Mouse (Mus musculus): Measurements from ENCODE around the gene Tmem252.
"Not testable (repeated sequence)": the region's sequence is repeated elsewhere in the genome, so short reads cannot be mapped to it uniquely, and the experiment has no call there.

The Tmem252 gene

GRCm38 (mm10) chr19:24677242-24677984 is 3.6 kb downstream of the Tmem252 start:
- DNase-seq (ENCODE audit: low read depth, low spot score) = peak; percentile 77

DNA sequence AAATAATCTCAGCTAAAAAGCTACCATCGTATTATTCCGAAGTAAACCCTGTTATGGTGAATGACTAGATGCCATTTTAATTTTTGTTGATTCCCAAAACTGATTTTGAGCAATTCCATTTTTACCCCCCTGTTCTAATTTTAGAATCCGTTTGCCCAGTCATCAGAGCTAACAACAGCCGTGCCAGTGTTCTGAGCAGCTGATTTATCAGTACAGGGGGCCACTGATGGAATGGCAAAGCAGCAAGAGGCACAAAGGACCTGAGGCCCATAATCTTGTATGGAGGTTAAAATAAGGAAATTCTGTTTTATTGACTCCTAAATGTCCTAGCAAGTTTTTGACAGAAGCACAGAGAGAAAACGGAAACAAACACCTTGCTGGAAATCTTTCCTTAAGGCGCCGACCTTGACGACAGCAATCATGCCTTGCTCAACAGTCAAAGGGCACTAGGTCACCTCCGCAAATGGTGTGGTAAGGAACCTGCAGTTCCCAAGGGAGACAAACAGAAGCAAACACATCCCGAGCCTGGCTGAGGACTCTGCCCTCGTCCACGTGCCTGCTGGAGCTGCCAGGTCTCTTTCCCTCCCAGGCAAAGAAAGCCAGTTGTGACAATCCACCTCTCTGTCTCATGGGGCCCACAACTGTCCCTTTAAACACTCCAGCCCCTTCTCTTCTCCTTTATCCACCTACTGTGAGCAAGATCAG is 9.4 kb downstream of the Tmem252 start:
- DNase-seq (ENCODE audit: low read depth, low spot score) = no peak

- no peak for DNase-seq (ENCODE audit: low read depth, low spot score)
These were observed 12.6 kb downstream of the Tmem252 start for GRCm38 (mm10) chr19:24686411-24686810.

GRCm38 (mm10) chr19:24688327-24688726 is 14.5 kb downstream of the Tmem252 start:
- DNase-seq (ENCODE audit: low read depth, low spot score) = no peak

GRCm38 (mm10) chr19:24689531-24689930 is 15.7 kb downstream of the Tmem252 start:
- DNase-seq (ENCODE audit: low read depth, low spot score) = no peak

- DNase-seq (ENCODE audit: low read depth, low spot score) = no peak
These were observed 18.9 kb downstream of the Tmem252 start for GRCm38 (mm10) chr19:24692691-24693090.

DNA sequence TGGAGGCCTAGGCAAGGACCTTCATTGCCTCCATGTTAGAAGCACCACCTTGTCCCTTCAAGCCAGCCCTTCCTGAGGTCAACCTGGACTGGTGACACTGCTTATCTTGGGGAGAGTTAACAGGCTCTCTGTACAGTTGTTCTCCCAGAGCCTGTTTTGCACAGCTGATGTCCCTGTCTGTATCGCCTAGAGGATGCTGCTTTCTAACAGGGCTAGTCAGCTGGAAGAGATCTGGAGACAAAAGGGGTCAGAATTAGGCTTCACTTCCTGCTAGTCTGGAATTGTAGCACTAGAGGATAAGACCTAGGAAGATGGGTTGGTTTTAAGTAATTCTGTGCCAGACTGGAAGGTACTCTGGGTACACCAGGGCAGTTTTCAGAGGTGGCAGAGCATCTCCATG is 24.1 kb downstream of the Tmem252 start:
- no peak for DNase-seq (ENCODE audit: low read depth, low spot score)

- DNase-seq (ENCODE audit: low read depth, low spot score) = no peak
These were observed 24.8 kb downstream of the Tmem252 start for GRCm38 (mm10) chr19:24698651-24699050.

DNA sequence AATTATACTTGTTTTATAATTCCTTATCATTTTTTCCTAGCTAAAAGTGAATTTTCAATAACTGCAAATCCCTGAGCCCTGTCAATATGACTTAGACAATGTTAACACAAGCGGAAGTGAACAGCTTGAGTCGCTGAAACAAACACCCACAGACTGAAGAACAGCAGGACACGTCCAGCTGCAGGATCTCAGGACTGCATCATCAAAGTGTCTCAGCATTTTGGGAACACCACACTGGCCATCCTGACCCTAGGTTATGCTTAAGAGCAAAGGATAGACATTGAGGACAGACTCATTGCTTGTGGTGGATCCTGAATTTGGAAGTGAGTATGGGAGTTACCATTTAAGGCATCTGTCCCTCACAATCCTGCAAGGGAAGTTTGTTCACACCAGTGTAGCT is 25.4 kb downstream of the Tmem252 start:
- no peak for DNase-seq (ENCODE audit: low read depth, low spot score)

GRCm38 (mm10) chr19:24699910-24700309 is 26.1 kb downstream of the Tmem252 start:
- DNase-seq (ENCODE audit: low read depth, low spot score) = no peak

DNA sequence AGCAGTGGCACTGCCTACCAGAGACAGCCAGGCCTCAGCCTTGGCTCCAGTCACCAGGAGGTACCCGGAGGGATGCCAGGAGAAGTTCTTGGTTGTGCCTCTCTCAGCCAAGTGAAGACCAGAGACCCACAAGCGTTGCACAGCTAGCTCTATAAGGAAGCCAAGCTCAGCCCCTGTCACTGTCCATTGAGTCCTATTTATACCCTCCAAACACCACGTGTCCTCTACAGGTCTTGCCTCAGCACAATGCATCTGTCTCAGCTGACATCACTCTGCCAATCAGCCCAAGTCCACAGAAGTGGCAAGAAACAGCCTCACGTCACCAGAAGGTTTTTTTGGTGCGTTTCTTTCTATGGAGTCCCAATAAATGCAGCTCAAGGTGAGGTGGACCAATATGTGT is 26.9 kb downstream of the Tmem252 start:
- no peak for DNase-seq (ENCODE audit: low read depth, low spot score)

DNA sequence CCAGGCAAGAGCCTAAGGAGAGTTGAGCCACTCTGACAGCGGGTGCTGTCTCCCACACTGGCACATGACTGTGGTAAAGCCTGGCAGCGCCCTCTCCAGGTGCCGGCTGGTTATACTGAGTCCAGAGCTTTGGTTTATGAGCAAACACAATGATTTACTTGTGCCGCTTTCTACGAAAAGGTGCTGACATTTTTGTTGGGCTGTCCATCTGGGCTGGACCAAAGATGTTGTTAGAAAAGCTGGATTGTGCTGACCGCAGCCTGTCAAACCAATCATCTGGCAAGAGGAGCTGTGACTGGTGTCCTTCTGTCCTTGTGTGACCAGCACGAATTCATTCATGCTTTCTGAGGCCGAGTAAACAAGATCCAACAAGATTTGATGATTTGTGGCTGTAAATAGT is 27.9 kb downstream of the Tmem252 start:
- DNase-seq (ENCODE audit: low read depth, low spot score) = no peak

DNA sequence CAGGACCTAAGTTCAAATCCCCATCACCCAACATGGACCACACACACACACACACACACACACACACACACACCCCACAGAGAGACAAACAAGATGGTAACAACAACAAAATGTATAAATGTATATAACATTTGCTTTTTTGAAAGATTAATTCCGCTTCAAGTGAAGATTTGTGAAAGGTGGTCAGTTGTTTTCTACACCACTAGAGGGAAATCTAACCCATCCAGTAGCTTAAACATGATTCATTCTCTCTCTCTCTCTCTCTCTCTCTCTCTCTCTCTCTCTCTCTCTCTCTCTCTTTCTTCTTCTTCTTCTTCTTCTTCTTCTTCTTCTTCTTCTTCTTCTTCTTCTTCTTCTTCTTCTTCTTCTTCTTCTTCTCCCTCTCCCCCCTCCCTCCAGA is 29.4 kb downstream of the Tmem252 start:
- not testable (repeated sequence) for DNase-seq (ENCODE audit: low read depth, low spot score)

GRCm38 (mm10) chr19:24703680-24704079 is 29.9 kb downstream of the Tmem252 start:
- no peak for DNase-seq (ENCODE audit: low read depth, low spot score)

GRCm38 (mm10) chr19:24704326-24704725 is 30.5 kb downstream of the Tmem252 start:
- peak; percentile 58 for DNase-seq (ENCODE audit: low read depth, low spot score)

DNA sequence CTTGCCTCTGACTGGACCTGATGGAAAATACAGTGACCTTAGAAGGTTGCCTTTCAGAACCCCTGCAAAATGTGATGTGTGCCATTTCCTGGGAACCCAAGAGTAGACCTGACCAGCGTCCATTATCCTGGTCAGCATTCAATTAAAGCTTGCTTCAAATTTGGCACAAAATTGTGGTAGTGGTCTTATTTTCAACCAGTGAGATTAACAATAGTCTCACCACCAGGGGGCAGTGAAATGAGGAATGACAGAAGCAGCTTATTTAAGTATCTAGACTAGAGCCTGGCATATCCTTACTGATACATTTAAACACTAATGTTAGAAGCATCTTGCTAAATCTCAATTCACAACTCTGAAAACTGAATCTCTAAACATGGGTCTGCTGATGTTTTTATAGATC is 31.6 kb downstream of the Tmem252 start:
- DNase-seq (ENCODE audit: low read depth, low spot score) = no peak

- no peak for DNase-seq (ENCODE audit: low read depth, low spot score)
These were observed 33.5 kb downstream of the Tmem252 start for GRCm38 (mm10) chr19:24707071-24707906.

DNA sequence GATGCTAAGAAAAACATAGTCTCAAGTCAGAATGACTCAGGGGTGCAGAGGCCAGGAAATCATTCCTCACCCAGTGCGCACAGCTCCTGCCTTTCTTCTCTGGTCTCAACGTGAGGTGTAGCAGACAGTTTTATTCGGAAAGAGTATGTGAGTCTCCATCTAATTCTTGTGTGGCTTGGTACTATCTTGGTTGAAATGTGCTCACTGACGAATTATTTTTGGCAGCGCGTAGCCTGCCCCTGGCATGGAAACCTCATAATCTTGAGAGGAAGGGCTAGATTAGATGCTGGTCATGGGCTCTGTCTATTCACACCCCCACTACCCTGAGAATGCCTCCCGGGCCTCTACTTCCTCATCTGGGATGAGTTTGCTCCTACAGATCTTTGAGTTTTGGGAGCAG is 34.2 kb downstream of the Tmem252 start:
- no peak for DNase-seq (ENCODE audit: low read depth, low spot score)

DNA sequence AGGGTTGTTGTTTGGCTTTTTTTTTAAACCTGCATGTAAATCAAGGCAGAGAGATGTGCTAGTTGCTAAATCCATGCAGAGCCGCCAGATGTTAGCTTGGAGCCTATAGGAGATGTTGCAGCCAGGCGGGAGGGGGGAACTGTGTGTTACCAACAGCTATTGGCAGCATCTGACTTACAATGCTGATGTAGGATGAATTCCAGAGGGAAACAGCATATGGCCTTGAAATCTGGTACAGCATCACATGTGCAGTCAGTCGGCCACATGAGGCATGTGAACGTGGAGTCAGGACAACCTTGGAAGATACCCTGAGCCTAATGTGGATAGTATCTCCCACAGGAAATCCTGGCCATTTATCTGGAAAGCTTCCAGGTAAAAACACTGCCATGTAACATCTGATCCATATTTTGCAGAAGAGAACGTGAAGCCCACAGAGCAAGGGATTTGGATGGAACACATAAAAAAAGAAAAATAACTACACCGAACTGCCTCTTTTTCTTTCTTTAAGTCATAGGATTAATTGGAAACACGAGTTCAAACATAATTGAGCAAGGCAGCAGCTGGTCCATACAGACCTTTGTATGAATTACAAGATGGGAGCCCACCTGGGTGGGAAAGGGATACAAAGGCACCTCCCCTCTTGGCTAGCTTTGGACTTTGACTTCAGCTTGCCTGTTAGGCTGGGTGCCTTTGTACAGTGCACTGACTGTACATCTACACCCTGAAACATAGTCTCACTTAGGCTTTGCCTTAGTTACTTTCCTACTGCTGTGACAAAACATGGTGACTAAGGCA is 42.7 kb downstream of the Tmem252 start:
- DNase-seq (ENCODE audit: low read depth, low spot score) = peak; percentile 58

GRCm38 (mm10) chr19:24718021-24718420 is 44.2 kb downstream of the Tmem252 start:
- DNase-seq (ENCODE audit: low read depth, low spot score) = no peak

GRCm38 (mm10) chr19:24719504-24719903 is 45.7 kb downstream of the Tmem252 start:
- DNase-seq (ENCODE audit: low read depth, low spot score) = no peak

Measured in telencephalon, adult 2 months (tissue).